Mouse (Mus musculus) Patski (cell line): ENCODE data around the gene Csnk1d. TPM values are rescaled to one million over a fixed set of nuclear protein-coding genes. Genes with fewer than 3 reads are reported as not detected.

ENCODE experiments used
- ATAC-seq: fragments of 100-300 bp; one replicate; pipeline ENCODE4 v1.8.0; 2021
- CTCF ChIA-PET: fragments of 350-600 bp; sonication (Branson Sonifier 250); formaldehyde crosslinking; loops from one replicate; lab custom pipeline; 2022; ENCODE audit warnings: inconsistent platforms; lab: Charles Lee
- POLR2A ChIA-PET: fragments of 350-600 bp; sonication (Branson Sonifier 250); formaldehyde crosslinking; loops from one replicate; lab custom pipeline; 2022; ENCODE audit warnings: antibody characterized with exemption, inconsistent platforms; lab: Charles Lee
- DNase-seq: peaks from one replicate; pipeline ENCODE4 v3.0.0-alpha.2; 2011; ENCODE audit warnings: low read depth, low spot score
- H3K27me3 ChIP-seq: fragments of 371-371 bp; one replicate; pipeline ENCODE4 v1.5.1; 2021
- CTCF ChIP-seq: fragments of 100-300 bp; IDR thresholded peaks from one replicate; pipeline ENCODE4 v1.5.1; 2021
- in situ Hi-C: fragments of 300-500 bp; cut with MboI; formaldehyde crosslinking; loops from 3 replicates; pipeline ENCODE4 v1.11.1; 2018; ENCODE audit warnings: low pct_unique_long_range_greater_than_20kb, mixed read lengths
- polyA plus RNA-seq: library from polyadenylated mRNA; unstranded; gene quantifications from one replicate; pipeline ENCODE4 v1.2.3, GENCODE M21; 2021

The Csnk1d gene
- polyA plus RNA-seq, 1 experiment from 2014 or later, result 144 TPM

DNA sequence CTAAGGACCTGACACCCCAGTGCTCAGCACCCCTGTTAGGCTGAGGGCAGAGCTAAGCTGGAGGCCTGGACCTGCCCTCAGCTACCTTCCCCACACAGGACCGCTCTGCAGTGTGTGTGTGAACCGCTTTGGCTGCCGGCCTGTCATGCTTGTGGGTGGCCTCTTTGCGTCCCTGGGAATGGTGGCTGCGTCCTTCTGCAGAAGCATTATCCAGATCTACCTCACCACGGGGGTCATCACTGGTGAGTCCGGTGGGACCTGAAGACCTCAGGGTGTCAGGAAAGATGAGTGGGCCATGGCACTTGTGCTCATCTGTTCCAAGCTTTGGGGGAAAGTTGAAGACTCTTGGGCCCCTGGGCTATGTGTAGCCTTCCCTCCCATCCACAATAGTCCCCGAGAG lies 35.4 kb downstream of the Csnk1d start:
- no peak for DNase-seq
- in situ Hi-C loops, result no loop called here
- no peak for ATAC-seq
- ChIA-PET POLR2A (no interaction called here), CTCF (no interaction called here)
- no peaks in the 10 kb centered on the region for H3K27me3 ChIP-seq
- no peak for TF ChIP-seq CTCF

DNA sequence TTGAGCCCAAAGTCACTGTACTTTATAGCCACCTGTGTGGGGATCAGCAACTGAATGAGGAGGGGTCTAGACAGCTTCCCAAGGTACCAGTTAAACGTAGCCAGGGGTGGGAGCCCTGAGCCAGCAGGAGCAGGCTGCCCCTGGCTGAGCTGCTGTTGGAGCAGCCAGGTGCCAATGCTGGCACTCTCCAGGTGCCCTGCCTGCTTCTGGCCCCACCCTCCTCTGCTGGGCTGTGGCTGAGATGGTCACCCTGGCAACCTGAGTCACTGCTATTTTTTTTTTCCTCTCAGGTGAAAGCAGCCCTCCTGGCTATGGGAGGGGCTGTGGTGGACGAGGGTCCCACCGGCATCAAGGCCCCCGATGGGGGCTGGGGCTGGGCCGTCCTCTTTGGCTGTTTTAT lies 36.2 kb downstream of the Csnk1d start:
- in situ Hi-C loops, result no loop called here
- ATAC-seq (no peak), DNase-seq (no peak)
- H3K27me3 ChIP-seq, result no peaks in the 10 kb centered on the region
- ChIA-PET CTCF (no interaction called here), POLR2A (no interaction called here)
- no peak for TF ChIP-seq CTCF

- in situ Hi-C loops, result no loop called here
- no peaks in the 10 kb centered on the region for H3K27me3 ChIP-seq
- ATAC-seq, result no peak
- POLR2A ChIA-PET, result no interaction called here
- no peak for TF ChIP-seq CTCF
- CTCF ChIA-PET, result no interaction called here
- no peak for DNase-seq
Measured at GRCm38 (mm10) chr11:120951731-120952730, 39.1 kb downstream of the Csnk1d start.

DNA sequence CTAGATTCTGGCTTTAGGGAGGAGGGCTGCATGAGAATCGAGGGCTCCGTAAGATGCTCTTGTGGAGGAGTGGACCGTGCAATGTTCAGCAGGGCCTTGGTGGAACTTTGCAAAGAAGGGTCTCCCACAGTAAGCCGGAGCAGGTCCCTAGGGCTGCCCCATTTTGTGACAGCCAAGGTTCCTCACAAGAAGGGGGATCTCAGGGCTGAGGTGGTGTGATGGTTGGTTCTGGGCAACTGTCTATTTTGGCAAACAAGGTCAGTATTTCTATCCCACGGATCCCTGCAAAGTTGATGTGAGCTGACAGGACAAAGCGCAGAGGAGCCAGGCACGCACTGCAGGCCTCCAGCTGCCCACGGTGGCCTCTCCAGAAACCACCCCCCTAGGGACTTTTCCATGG lies 39.9 kb downstream of the Csnk1d start:
- H3K27me3 ChIP-seq, result no peaks in the 10 kb centered on the region
- DNase-seq, result no peak
- TF ChIP-seq CTCF, result no peak
- ChIA-PET CTCF (no interaction called here), POLR2A (no interaction called here)
- ATAC-seq, result no peak
- in situ Hi-C loops, result no loop called here

- ChIA-PET CTCF (no interaction called here), POLR2A (no interaction called here)
- no peak for DNase-seq
- no peaks in the 10 kb centered on the region for H3K27me3 ChIP-seq
- ATAC-seq, result no peak
- no peak for TF ChIP-seq CTCF
- in situ Hi-C loops, result no loop called here
Measured at GRCm38 (mm10) chr11:120950281-120951202, 40.6 kb downstream of the Csnk1d start.

- in situ Hi-C loops, result no loop called here
- TF ChIP-seq CTCF, result no peak
Measured at GRCm38 (mm10) chr11:120949863-120950262, 41.3 kb downstream of the Csnk1d start.

GRCm38 (mm10) chr11:120948861-120949851 lies 42.0 kb downstream of the Csnk1d start:
- no peak for DNase-seq
- in situ Hi-C loops, result no loop called here
- CTCF ChIA-PET, result no interaction called here
- POLR2A ChIA-PET, result no interaction called here
- ATAC-seq, result no peak
- no peak for TF ChIP-seq CTCF
- no peaks in the 10 kb centered on the region for H3K27me3 ChIP-seq

More at GRCm38 (mm10) chr11:120949863-120950262, 41.3 kb downstream of the Csnk1d start:
- DNase-seq, result no peak
- no peak for ATAC-seq
- ChIA-PET CTCF (no interaction called here), POLR2A (no interaction called here)
- no peaks in the 10 kb centered on the region for H3K27me3 ChIP-seq

GRCm38 (mm10) chr11:120948328-120948727 lies 42.8 kb downstream of the Csnk1d start, which contains the start of gene Slc16a3:
Gene Slc16a3 (plus strand): TSS chr11:120948480.
- in situ Hi-C loops, result no loop called here
- ATAC-seq (no peak), DNase-seq (no peak)
- no peaks in the 10 kb centered on the region for H3K27me3 ChIP-seq
- TF ChIP-seq CTCF, result no peak
- POLR2A ChIA-PET, result no interaction called here
- CTCF ChIA-PET, result no interaction called here

GRCm38 (mm10) chr11:120945926-120946325 lies 45.2 kb downstream of the Csnk1d start:
- DNase-seq (no peak), ATAC-seq (no peak)
- no peaks in the 10 kb centered on the region for H3K27me3 ChIP-seq
- no peak for TF ChIP-seq CTCF
- ChIA-PET POLR2A (interaction anchor here (1.0 kb wide), 1 partner anchor 45 kb away, joined by 3 read pairs; the partner anchor contains the start of gene Csnk1d), CTCF (no interaction called here)
- in situ Hi-C loops, result no loop called here
